Mouse (Mus musculus) urinary bladder, postnatal 36 days (tissue): Measurements from ENCODE around the gene Zscan21.
"Not testable (repeated sequence)": the region's sequence is repeated elsewhere in the genome, so short reads cannot be mapped to it uniquely, and the experiment has no call there.

Experiments
- DNase-seq, 2 experiments: peaks; one replicate each; pipeline ENCODE4 v3.0.0; 2022; ENCODE audit warnings: low spot score in 2 of 2, mixed read lengths in 1 of 2

Gene Zscan21

DNA sequence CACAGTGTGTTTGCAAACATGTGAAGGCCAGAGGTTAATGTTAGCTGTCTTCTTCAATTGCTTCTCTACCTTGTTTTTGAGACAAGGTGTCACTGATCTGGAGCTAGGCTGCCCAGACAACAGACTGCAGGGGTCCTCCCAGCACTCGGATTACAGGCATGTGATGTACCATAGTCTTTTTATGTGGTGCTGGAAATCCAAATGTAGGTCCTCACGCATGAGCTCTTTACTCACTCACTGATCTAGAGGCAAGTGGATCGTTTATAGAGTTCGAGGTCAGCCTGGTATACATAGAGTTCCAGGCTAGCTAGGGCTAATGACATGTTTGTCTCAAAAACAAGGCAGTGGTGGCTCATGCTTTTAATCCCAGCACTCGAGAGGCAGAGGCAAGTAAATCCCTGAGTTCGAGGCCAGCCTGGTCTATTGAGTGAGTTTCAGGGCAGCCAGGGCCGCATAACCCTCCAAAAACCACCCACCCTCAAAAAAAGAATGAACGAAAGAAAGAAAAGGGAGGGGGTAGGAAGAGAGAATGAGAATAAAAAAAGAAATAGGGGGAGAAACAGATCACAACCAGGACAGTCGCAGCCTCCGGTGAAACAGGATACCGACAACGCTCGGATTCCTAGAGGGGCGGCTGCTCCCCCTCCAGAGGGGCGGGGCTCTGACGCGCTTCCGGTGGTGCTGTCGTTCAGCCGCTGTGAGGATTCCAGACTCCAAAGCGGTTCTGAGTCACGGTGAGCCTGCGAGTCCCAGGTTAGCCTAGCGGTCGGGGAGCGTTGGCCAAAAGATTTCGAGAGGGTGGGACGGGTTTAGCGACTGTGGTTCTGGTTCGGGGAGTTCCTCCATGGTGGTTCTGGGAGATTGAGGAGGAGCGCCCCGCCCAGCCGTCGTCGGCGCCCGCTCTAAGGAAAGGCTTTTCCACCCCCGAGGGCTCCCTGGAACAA, at the start of gene Zscan21:
Gene Zscan21, plus strand, starts transcription at position 649 of the 944 bp plus-strand sequence.
- peak; percentile 91 for DNase-seq

DNA sequence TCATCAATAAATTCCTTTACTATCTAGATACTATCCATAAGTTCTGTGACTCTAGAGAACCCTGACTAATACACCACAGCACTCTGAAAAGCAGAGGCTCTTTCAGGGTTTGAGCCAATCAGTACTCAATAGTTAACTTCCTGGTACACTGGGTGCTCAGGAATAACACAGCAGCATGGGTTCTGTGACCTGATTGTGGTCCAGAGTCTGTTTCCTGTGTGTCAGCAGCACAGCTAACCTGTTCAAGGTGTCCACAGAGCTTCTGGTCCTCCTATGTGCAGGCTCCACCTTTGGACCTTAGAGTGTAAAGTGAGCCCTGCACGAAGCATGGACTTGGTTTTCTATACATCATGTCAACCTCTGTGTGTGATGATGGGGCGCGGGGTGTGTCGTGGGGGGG, 42.9 kb upstream of the Zscan21 start:
- DNase-seq = no peak

DNA sequence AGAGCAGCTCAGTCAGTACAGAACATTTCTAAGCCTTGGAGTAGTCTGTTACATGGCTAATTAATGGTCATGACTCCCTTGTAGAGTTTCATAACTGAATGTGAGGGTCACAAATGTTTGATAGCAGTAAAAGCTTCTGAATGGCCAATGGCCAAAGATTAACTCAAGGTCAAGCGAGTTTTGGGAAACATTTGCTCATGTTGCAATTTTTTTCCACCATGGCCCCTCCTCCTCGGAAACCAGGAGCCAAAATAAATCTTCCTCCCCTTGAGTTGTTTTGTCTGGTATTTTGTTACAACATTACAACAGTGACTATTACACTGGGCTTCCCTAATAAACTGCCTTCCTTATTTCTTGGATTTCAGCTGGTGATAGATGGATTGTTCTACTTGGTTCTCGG, 41.0 kb upstream of the Zscan21 start:
- no peak for DNase-seq

DNA sequence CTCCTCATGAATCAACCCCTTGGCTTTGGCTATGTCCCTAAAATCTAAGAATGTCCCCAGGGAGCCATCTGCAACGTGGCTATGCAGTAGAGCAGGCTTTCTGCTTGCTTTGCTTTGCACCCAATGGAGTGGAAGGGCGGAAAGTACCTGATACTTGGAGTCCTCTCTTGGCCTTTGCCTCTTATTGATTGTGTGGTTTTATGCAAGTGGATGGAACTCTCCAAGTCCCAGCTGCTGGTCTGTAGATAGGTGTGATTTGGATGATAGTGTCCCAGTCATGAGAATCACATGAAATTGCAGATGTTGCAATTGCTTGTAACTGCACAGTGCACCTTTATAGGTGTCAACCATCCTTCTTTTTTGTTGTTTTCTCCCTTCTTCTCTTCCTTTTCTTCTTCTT, 40.6 kb upstream of the Zscan21 start:
- DNase-seq = no peak

DNA sequence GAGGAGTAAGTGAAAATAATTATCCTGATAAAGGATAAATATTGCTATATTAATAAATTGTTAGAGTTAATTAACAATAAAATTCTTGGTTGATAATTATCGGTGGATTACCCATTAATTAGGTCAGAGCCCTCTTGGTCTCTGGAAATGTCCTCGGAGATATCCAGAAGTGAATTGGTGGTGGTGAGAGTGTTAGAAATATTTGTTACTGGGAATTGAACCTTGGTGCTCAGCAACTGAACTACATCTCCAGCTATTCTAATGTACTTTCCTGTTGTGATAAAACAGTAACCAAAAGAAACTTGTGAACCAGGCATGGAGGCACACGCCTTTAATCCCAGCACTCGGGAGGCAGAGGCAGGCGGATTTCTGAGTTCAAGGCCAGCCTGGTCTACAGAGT, 36.2 kb upstream of the Zscan21 start:
- no peak for DNase-seq

DNA sequence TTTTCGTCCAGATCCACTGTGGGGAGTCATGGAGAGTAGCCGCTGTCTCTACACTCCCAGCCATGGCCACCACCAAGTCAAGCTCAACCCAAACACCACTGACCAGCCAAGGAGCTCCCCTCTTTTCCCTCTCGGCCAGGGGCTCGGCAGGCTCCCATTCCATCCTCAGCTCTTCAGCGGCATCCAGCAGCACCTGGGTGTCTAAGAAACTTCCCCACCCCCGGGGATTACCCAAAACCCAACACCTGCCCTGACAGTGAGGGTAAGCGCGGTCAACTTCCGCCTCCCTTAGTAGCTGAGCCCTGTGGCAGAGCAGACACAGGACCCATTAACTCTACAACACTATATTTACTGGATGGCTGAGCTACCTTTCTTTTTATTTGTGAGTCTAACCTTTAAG, 35.3 kb upstream of the Zscan21 start:
- DNase-seq = no peak

DNA sequence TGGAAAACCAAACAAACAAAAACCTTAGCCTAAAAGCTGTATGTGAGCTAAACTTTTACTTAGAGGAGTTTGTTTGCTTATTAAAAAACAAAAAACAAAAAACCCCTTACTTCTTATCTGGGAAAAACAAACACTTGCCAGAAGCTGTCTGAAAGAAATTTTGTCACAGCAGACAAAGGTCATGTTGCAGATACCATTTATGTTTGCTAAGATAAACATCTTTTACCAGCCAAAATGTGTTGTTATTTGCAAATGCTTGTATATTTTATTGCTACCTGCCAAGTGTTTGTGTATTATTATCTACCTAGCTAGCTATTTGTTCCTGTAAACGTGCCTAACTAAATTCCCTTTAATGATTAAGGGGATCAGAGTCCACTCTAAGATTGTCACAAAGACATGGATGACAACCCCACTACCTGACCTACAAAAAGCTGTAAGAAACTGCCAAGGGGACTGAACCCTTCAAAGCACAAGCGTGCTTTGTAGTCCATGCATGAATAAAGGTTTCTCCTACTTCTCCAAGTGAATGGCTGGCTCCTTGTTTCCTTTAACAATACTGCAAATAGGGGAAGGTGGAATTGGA, 33.3 kb upstream of the Zscan21 start:
- DNase-seq = no peak

DNA sequence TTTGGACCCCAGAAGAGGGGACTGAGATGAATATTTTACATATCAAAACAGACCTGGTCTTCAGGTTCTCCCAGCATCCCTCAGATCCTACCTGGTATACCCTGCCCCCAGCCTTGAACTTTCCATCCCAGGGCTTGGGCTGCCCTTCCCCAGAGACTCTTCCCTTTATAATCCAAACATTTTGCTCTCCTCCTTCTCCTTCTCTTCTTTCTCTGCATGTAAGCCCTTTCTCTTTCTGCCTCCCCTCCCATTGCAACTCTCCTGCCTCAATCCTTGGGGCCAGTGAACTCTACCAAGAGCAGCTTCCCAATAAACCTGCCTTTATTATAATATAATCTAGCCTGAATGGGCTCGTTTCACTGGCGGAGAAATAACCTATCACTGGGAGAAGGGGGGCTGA, 32.8 kb upstream of the Zscan21 start:
- DNase-seq = no peak

DNA sequence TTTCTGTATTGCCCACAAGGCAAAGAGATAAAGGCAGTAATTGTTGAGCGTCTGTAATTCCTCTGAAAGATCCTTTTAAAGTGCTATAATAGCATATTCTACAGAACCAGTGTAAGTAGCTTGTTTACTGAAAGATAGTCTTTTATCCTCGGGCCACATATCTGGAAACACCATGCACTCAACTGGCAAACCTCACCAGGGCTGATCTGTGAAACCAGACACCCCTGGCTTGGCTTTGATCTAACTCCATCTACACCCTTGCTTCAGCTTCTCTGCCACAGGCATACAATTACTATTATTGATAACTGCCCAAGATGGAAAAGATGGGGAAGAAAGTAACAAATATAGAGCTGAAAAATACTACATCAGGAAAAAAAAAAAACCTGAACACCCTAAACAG, 32.2 kb upstream of the Zscan21 start:
- no peak for DNase-seq

DNA sequence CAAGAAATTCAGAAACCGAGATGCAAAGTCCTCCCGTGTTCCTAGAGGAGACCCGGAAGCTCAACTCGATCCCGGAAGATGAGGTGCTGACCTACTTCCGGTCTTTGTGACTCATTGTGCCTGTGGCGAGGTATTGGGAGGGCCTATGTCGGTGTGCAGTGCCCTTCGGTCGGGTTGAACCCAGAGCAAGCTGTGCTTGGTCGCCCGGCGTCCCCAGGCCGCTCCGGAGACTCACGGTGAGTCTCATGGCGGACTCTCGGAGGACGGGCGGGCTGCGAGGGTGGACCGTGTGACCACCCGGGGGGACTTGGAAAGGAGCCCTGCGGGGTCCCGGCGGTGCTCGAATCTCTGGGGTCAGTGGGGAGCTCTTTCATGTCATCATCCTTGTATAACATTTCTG, 31.7 kb upstream of the Zscan21 start, which contains the start of gene Zkscan1:
Gene Zkscan1, plus strand, starts transcription at position 89 of the 400 bp plus-strand sequence.
- DNase-seq = peak; percentile 69 to 79

DNA sequence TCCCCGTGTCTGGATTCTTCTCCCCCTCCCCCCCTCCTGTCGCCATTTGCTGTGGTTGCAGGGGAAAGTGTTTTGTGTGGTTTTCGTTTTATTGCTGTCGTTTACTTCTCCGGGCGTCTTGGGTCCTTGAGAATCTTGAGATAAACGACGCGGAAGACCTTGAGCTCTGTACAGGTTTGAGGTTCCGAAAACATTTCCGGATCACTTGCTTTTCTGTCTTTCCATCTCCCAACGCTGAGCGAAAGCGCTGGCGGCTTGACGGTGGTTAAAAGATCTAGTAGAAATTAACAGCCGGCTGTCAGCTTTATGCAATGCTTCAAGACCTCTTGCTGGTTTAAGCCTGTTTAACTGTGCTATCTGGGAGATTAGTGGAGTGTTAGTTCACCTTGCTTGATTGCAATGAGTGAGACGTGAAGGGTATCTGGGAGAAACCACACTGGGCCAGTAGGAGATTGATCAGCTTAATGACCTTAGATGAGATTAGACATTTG, 31.2 kb upstream of the Zscan21 start:
- peak in 1 of 2 experiments; percentile 5 for DNase-seq

DNA sequence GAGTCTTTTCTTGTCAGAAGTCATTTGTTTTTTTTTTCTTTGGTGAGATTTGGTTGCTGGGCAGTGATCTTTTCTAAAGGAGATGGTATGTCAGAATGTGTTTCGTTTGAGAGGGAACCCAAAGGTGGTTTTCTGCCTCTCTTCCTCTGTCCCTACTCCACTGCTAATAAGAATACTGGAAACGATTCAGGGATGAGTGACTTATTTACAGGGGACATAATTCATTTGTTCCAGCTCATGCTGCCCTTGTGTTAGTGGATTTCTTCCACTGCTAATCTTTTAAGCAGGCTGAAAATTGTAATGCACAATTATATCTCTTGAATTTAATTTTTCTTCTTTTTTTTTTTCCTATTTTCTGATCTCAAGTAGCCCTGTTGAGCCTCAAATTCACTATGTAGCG, 29.9 kb upstream of the Zscan21 start:
- DNase-seq = no peak

DNA sequence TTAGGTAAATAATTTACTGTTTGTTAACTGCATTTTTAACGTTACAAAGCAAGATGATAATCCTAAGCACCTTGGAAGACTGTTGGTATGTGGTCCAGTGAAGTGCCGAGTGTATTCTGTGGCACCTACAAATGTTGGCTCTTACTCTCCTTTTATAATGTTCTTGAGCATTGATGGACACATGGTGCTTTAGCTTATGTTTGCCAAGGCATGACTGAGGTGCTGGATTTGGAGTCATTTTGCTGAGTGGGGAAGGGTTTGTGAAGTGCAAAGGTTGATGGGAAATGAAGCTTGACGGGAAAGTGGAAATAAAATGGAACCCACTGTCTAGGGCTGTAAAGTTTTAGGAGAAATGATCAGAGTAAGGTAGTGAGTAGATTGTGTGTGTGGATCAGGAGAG, 28.3 kb upstream of the Zscan21 start:
- no peak for DNase-seq

DNA sequence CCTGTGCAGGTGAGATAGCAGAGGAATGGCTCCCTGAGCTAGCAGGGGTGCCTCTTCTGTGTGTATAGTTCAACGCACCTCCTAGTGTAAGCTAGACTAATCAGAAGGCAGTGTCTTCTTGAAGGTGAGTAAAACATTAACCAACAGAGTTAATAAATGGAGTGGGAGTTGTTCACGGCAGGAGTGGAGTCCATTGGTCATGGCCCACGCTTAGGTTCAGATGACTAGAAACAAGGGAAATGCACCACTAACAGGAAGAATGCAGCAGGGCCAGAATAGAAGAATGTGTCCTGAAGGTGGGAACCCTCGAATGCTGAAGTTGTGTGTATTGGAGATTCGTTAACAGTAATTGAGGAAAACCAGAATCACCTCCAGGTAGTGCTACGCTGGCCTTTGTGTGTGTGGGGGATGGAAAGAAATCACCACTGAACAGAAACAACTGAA, 27.6 kb upstream of the Zscan21 start:
- DNase-seq = no peak

DNA sequence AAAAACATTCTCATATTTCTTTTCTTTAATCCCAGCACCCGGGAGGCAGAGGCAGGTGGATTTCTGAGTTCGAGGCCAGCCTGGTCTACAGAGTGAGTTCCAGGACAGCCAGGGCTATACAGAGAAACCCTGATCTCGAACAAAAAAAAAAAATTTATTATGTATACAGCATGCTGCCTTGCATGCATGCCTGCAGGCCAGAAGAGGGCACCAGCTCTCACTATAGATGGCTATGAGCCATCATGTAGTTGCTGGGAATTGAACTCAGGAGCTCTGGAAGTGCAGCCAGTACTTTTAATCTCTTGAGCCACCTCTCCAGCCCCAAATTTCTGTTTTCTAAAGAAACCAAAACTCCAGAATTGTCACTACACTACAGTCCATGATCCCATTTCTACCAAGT, 26.4 kb upstream of the Zscan21 start:
- no peak for DNase-seq

DNA sequence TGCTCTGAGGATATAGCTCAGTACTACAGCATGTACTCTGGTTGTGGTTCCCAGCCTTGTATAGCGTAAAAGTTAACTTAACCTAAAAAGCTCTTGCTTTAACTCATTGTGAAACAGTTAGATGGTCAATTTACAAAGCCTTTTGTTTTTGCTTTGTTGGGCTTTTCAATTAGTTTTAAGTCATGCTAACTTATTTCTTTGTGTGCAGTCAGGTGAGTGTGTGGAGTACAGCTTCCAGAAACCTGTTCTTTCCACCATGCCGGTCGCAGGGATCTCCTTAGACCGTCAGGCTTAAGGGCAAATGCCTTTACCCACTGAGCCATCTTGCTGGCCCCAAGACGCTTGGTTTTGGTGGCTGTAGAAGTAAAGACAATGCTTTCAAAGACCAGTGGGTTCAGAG, 26.0 kb upstream of the Zscan21 start:
- no peak for DNase-seq

DNA sequence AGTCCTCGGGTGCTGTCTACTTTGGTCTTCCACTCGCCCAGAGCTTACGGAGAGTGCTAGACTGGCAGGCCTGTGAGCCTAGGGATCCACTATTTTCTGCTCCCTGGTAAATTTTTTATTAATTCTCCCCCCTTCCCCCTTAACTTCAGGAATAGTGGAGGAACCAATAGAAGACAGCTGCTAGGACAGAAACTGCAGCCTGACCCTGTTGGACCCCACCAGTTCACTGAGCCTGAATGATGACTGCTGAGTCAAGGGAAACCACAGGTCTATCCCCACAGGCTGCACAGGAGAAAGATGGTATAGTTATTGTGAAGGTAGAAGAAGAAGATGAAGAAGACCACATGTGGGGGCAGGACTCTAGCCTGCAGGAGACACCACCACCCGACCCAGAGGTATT, 23.9 kb upstream of the Zscan21 start:
- no peak for DNase-seq

DNA sequence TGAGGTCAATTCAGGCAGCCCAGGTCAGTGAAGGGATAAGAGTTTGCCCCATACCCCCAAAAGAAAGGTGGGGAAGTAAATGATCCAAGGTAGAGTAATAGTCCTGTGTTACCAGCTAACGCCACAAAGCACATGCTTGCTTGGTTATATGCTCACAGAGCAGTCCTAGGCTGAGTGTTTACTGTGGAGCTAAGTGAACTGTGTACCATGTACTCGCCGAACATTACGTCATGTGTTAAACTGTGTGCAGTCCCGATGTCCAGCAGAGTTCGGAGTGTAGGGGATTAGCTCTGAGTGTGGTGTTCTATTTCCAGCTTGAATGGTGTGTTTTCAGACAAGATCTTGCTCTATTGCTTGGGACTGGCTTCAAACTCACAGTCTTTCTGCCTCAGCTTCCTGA, 22.2 kb upstream of the Zscan21 start:
- no peak for DNase-seq

DNA sequence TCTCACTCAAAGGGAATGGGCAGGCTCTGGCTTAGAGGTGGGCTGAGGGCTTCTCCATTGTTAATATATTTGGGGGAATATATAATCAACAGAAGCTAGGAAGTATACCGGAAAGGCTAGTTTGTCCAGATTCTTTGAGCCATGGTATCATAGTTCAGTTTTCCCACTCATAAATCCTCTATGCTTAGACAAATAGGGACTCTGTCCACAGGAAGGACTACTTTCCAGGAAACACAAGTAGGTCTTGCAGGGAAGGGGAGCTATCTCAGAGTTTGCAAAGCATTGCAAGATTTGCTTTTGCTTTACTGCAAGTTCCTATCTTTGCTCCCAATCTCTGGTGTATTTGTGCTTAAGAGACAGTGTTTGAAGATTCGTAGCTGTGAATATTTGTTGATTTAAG, 11.7 kb upstream of the Zscan21 start:
- DNase-seq = no peak

DNA sequence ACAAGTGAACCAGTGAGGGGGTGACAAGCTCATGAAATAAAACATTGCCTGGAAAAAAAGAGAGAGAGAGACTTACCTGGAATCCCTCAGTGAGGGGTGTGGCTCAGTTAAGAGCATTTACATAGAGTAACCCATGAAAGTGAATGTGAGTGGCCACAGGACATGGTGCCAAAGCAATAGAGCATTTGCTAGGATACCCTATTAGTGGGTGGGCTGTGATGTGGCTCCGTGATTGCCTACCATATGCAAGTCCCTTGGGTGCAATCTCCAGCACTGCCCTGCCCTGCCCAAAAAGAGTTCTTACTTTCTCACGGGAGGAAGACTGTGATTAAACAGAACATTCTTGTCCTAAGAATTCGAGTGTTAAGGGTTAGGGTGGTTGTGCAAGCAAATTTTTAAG, 9.6 kb upstream of the Zscan21 start:
- DNase-seq = no peak

DNA sequence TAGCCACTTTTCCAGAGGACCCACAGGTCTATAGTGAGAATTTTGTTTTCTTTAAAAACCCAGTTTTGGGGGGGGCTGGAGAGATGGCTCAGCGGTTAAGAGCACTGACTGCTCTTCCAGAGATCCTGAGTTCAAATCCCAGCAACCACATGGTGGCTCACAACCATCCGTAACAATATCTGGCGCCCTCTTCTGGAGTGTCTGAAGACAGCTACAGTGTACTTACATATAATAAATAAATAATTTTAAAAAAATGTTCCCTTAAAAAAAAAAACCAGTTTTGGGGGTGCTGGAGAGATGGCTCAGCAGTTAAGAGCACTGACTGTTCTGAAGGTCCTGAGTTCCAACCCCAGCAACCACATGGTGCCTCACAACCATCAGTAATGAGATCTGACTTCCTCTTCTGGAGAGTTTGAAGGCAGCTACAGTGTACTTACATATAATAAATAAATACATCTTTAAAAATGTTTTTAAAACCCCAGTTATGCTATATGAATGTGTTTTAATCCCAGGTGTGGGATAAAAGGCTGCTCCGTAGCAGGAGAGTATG, 6.8 kb upstream of the Zscan21 start:
- DNase-seq = not testable (repeated sequence)

DNA sequence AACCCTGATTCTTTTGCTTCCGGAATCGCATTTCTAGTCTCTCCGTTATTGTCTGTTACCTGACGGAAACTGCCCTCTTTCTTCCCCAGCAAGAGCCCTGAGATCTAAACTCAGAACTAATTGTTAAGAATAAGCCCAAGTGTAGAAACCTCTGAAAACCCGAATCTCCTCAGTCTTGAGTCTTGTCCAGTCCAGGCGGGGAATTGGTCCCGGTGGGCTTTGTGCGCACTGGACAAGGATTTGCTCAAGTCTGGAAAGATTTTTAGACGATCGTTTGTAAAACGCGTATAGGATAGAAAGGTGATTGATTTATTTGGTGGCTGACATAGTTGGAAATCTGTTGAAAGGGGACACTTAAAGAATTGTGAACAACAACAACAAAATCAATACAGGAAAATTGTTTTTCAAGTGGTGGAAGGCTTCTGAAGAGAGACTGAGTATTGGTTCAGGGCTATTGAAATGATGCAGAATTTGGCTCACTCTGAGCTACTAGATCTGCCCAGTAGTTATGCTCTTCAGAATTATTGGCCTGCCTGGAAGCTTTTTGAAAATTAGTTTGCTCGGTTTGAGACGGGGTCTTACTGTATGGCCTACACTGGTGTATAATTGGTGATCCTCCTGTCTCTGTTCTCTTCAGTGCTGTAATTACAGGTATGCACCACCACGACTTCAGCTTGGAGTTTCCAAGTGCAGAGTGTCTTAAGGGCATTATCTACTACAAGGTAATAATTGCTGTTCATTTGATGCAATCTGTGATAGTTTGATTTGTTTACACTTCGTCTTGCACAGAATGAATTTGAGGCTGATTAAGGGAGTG, 704 bp downstream of the Zscan21 start:
- no peak for DNase-seq
